Comparison of ENCODE assay signal across 8 mouse cellular contexts in the genomic region with DNA sequence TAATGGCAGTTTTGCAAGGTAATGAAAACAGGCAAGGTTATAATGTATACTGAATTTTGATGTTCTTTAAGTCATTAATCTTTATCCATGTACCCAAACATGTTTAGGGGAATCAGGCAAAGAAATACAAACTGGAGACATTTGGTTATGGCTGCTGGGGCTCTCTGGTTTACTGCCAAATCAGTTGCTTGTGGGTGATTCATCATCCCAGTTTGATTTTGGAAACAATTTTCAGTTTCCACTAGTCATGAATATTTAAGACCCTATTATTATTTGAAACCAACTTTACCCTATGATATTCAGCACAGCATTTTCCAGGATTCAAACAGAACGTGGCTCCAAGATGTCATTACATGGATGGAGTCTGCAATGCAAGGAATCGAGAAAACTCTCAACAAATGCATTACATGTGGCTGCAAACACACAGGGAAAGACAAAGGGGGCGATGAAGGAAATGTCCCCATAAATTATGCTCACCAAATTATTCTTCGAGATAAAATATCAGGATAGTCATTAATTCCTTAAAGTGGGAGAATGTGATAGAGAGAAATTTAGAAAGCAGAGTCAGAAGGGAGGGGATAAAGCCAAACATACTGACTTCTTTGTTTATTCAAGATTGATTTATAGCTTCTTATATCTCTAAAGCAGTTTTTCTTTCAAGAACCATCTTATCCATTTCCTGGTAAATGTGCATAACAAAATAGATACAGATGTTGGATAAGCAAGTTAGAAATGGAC. TPM values are rescaled to one million over a fixed set of nuclear protein-coding genes. Genes with fewer than 3 reads are reported as not detected.
DNase-seq lines count a peak whose midpoint lies in the region; ATAC-seq lines count a peak whose summit lies in the region.
"Had no signal": no experiment of that assay in that cellular context is flagged by ENCODE, and none has a peak within 500 bp of the region (broad histone marks: within the 10 kb centered on the region; RNA-seq: fewer than 3 reads in every experiment).

No protein-coding gene starts in this region.

- H3K4me1 ChIP-seq in hindbrain, embryonic 13.5 days (replicated peaks), result peaks cover 6% of the 10 kb centered on the region
- H3K4me1 ChIP-seq in hindbrain, embryonic 11.5 days (replicated peaks; ENCODE audit: control insufficient read depth, insufficient read depth, low read length), result no peaks in the 10 kb centered on the region
- peaks cover 10% of the 10 kb centered on the region for H3K4me1 ChIP-seq in intestine, embryonic 16.5 days (ENCODE audit: control insufficient read depth, insufficient read depth, low read length)

- no peak overlapping the region for H3K4me2 ChIP-seq in hindbrain, embryonic 13.5 days
- no peak overlapping the region for H3K4me2 ChIP-seq in hindbrain, embryonic 11.5 days (replicated peaks; ENCODE audit: low read depth, low read length)
- H3K4me2 ChIP-seq in intestine, embryonic 16.5 days (ENCODE audit: low read depth, low read length), result 0 out of 2 replicates have a peak overlapping the region, but pooled peaks have one; percentile 6

- H3K27ac ChIP-seq in hindbrain, embryonic 13.5 days, result 0 out of 2 replicates have a peak overlapping the region, but pooled peaks have one; percentile 59
- H3K27ac ChIP-seq in hindbrain, embryonic 11.5 days (ENCODE audit: low read depth, low read length), result no peak overlapping the region
- peak overlapping the region; percentile 25; the same call in 1 of the 2 replicates for H3K27ac ChIP-seq in intestine, embryonic 16.5 days (ENCODE audit: low read length)

- DNase-seq in hindbrain, embryonic 11.5 days (ENCODE audit: low spot score), result no peak
- DNase-seq in 3T3-L1 (ENCODE audit: low read depth, low spot score) (peak; percentile 85), NIH3T3 (ENCODE audit: low read depth) (peak; percentile 85)
- no peak for DNase-seq in ovary, postnatal 10 days (ENCODE audit: low spot score)
- no peak for DNase-seq in right cerebral cortex, postnatal 4 days

- ATAC-seq in hindbrain, embryonic 13.5 days (ENCODE audit: low FRiP score), result no peak
- no peak for ATAC-seq in hindbrain, embryonic 11.5 days (ENCODE audit: low FRiP score)
- no peak for ATAC-seq in intestine, embryonic 16.5 days

- H3K4me3 ChIP-seq in hindbrain, embryonic 13.5 days, result no peak overlapping the region
- no peak overlapping the region for H3K4me3 ChIP-seq in hindbrain, embryonic 11.5 days (ENCODE audit: low read depth, low read length)
- no peak overlapping the region for H3K4me3 ChIP-seq in intestine, embryonic 16.5 days (ENCODE audit: low read length)

- no peak overlapping the region for H3K9ac ChIP-seq in hindbrain, embryonic 13.5 days
- no peak overlapping the region for H3K9ac ChIP-seq in hindbrain, embryonic 11.5 days (ENCODE audit: low read depth, low read length)
- H3K9ac ChIP-seq in intestine, embryonic 16.5 days (ENCODE audit: low read depth, low read length), result no peak overlapping the region

- H3K36me3 ChIP-seq in hindbrain, embryonic 13.5 days, result no peaks in the 10 kb centered on the region
- no peaks in the 10 kb centered on the region for H3K36me3 ChIP-seq in hindbrain, embryonic 11.5 days (ENCODE audit: control insufficient read depth, insufficient read depth, low read length)
- H3K36me3 ChIP-seq in intestine, embryonic 16.5 days (ENCODE audit: control insufficient read depth, insufficient read depth, low read length), result no peaks in the 10 kb centered on the region
- H3K36me3 ChIP-seq: G1E had no signal

- H3K27me3 ChIP-seq in hindbrain, embryonic 13.5 days, result no peaks in the 10 kb centered on the region
- no peaks in the 10 kb centered on the region for H3K27me3 ChIP-seq in hindbrain, embryonic 11.5 days (ENCODE audit: control insufficient read depth, insufficient read depth, low read length)
- no peaks in the 10 kb centered on the region for H3K27me3 ChIP-seq in intestine, embryonic 16.5 days (replicated peaks; ENCODE audit: control insufficient read depth, insufficient read depth, low read length)

- 65% methylated on average over 4 of the region's 4 CpGs for WGBS in hindbrain, embryonic 13.5 days
- 86% methylated on average over 4 of the region's 4 CpGs for WGBS in hindbrain, embryonic 11.5 days
- 23% methylated on average over 4 of the region's 4 CpGs for WGBS in intestine, embryonic 16.5 days

- no peaks in the 10 kb centered on the region for H3K9me3 ChIP-seq in hindbrain, embryonic 13.5 days
- H3K9me3 ChIP-seq in hindbrain, embryonic 11.5 days (ENCODE audit: control insufficient read depth, low read length), result no peaks in the 10 kb centered on the region
- H3K9me3 ChIP-seq in intestine, embryonic 16.5 days (ENCODE audit: control insufficient read depth, low read length), result no peaks in the 10 kb centered on the region
- H3K9me3 ChIP-seq: G1E had no signal

RNA-seq across cellular contexts. Expression of a gene that starts 8.4 kb away (rescaled TPM):
- polyA plus RNA-seq in hindbrain, embryonic 13.5 days (2015; fragmentation: Nextera tagmentation; extraction: Ambion mirVana), result 566 and 774 TPM in 2 replicates
- 385 and 413 TPM in 2 replicates for polyA plus RNA-seq in hindbrain, embryonic 11.5 days (2014; fragmentation: Nextera tagmentation; extraction: Ambion mirVana)
- polyA plus RNA-seq in intestine, embryonic 16.5 days (2015; fragmentation: Nextera tagmentation; extraction: Ambion mirVana), result 198 and 222 TPM in 2 replicates
- polyA plus RNA-seq: G1E had no signal

Comparison
In these comparisons a context has a peak if more than half of its experiments do, and no peak if none do; other contexts are left out.
1. DNase-seq: peak in 3T3-L1 (single experiment) and NIH3T3 (single experiment); none in hindbrain, embryonic 11.5 days (single experiment), ovary, postnatal 10 days (single experiment) and right cerebral cortex, postnatal 4 days (single experiment).